Mouse (Mus musculus): Measurements from ENCODE around the gene Rd3. TPM values are rescaled to one million over a fixed set of nuclear protein-coding genes. Genes with fewer than 3 reads are reported as not detected.

Gene Rd3
- polyA plus RNA-seq (2014; fragmentation: Nextera tagmentation; extraction: Ambion mirVana), result 0.20 and 0.27 TPM in 2 replicates

GRCm38 (mm10) chr1:191977187-191977586 lies at the start of gene Rd3:
TSS of gene Rd3 (plus strand) at chr1:191977370.
- no peaks in the 10 kb centered on the region for H3K27me3 ChIP-seq (ENCODE audit: control insufficient read depth, insufficient read depth, low read length)
- no peak within 1 kb of the TSS for H3K4me3 ChIP-seq (ENCODE audit: low read length)
- ATAC-seq (ENCODE audit: low FRiP score, low TSS enrichment), result peak; percentile 41; the same call in 1 of the 2 replicates
- no peak within 1 kb of the TSS for H3K4me2 ChIP-seq (replicated peaks; ENCODE audit: low read depth, low read length)
- no peak within 1 kb of the TSS for H3K9ac ChIP-seq (ENCODE audit: low read depth, low read length)
- H3K27ac ChIP-seq (ENCODE audit: low read depth, low read length), result no peak within 1 kb of the TSS
- H3K4me1 ChIP-seq (ENCODE audit: control insufficient read depth, insufficient read depth, low read length), result no peaks in the 10 kb centered on the region
- WGBS, result 51% methylated on average over 5 of the region's 5 CpGs
- no peaks in the 10 kb centered on the region for H3K9me3 ChIP-seq (ENCODE audit: control insufficient read depth, low read length)
- no peaks in the 10 kb centered on the region for H3K36me3 ChIP-seq (ENCODE audit: control insufficient read depth, insufficient read depth, low read length)

- H3K27ac ChIP-seq (ENCODE audit: low read depth, low read length), result no peak overlapping the region
- H3K4me3 ChIP-seq (ENCODE audit: low read length), result no peak overlapping the region
- no peaks in the 10 kb centered on the region for H3K9me3 ChIP-seq (ENCODE audit: control insufficient read depth, low read length)
- no peak overlapping the region for H3K4me2 ChIP-seq (replicated peaks; ENCODE audit: low read depth, low read length)
- H3K4me1 ChIP-seq (ENCODE audit: control insufficient read depth, insufficient read depth, low read length), result peaks cover 26% of the 10 kb centered on the region
- no peaks in the 10 kb centered on the region for H3K27me3 ChIP-seq (ENCODE audit: control insufficient read depth, insufficient read depth, low read length)
- 46% methylated on average over 7 of the region's 7 CpGs for WGBS
- H3K36me3 ChIP-seq (ENCODE audit: control insufficient read depth, insufficient read depth, low read length), result no peaks in the 10 kb centered on the region
- no peak overlapping the region for H3K9ac ChIP-seq (ENCODE audit: low read depth, low read length)
- ATAC-seq (ENCODE audit: low FRiP score, low TSS enrichment), result peak; percentile 50; the same call in 1 of the 2 replicates
Measured at GRCm38 (mm10) chr1:191928345-191928744, 48.8 kb upstream of the Rd3 start.

GRCm38 (mm10) chr1:191929065-191929464 lies 48.1 kb upstream of the Rd3 start:
- Histone ChIP-seq H3K36me3 (ENCODE audit: control insufficient read depth, insufficient read depth, low read length) (no peaks in the 10 kb centered on the region), H3K4me3 (ENCODE audit: low read length) (no peak overlapping the region), H3K27me3 (ENCODE audit: control insufficient read depth, insufficient read depth, low read length) (no peaks in the 10 kb centered on the region), H3K4me2 (replicated peaks; ENCODE audit: low read depth, low read length) (no peak overlapping the region), H3K4me1 (ENCODE audit: control insufficient read depth, insufficient read depth, low read length) (peaks cover 26% of the 10 kb centered on the region), H3K9me3 (ENCODE audit: control insufficient read depth, low read length) (no peaks in the 10 kb centered on the region), H3K27ac (ENCODE audit: low read depth, low read length) (no peak overlapping the region), H3K9ac (ENCODE audit: low read depth, low read length) (no peak overlapping the region)
- ATAC-seq (ENCODE audit: low FRiP score, low TSS enrichment), result no peak
- WGBS, result 50% methylated on average over 8 of the region's 8 CpGs

- Histone ChIP-seq H3K27ac (ENCODE audit: low read depth, low read length) (no peak overlapping the region), H3K9ac (ENCODE audit: low read depth, low read length) (no peak overlapping the region), H3K36me3 (ENCODE audit: control insufficient read depth, insufficient read depth, low read length) (no peaks in the 10 kb centered on the region), H3K4me1 (ENCODE audit: control insufficient read depth, insufficient read depth, low read length) (peaks cover 26% of the 10 kb centered on the region), H3K9me3 (ENCODE audit: control insufficient read depth, low read length) (no peaks in the 10 kb centered on the region), H3K4me2 (replicated peaks; ENCODE audit: low read depth, low read length) (no peak overlapping the region), H3K4me3 (ENCODE audit: low read length) (no peak overlapping the region), H3K27me3 (ENCODE audit: control insufficient read depth, insufficient read depth, low read length) (no peaks in the 10 kb centered on the region)
- ATAC-seq (ENCODE audit: low FRiP score, low TSS enrichment), result no peak
- 67% methylated on average over 12 of the region's 12 CpGs for WGBS
Measured at GRCm38 (mm10) chr1:191929897-191930524, 47.2 kb upstream of the Rd3 start.

GRCm38 (mm10) chr1:191930525-191931105 lies 46.6 kb upstream of the Rd3 start:
- H3K27ac ChIP-seq (ENCODE audit: low read depth, low read length), result no peak overlapping the region
- no peak overlapping the region for H3K4me3 ChIP-seq (ENCODE audit: low read length)
- ATAC-seq (ENCODE audit: low FRiP score, low TSS enrichment), result no peak
- WGBS, result 71% methylated on average over 3 of the region's 3 CpGs
- no peaks in the 10 kb centered on the region for H3K36me3 ChIP-seq (ENCODE audit: control insufficient read depth, insufficient read depth, low read length)
- peaks cover 26% of the 10 kb centered on the region for H3K4me1 ChIP-seq (ENCODE audit: control insufficient read depth, insufficient read depth, low read length)
- no peak overlapping the region for H3K9ac ChIP-seq (ENCODE audit: low read depth, low read length)
- H3K9me3 ChIP-seq (ENCODE audit: control insufficient read depth, low read length), result no peaks in the 10 kb centered on the region
- H3K27me3 ChIP-seq (ENCODE audit: control insufficient read depth, insufficient read depth, low read length), result no peaks in the 10 kb centered on the region
- no peak overlapping the region for H3K4me2 ChIP-seq (replicated peaks; ENCODE audit: low read depth, low read length)

GRCm38 (mm10) chr1:191932286-191932985 lies 44.7 kb upstream of the Rd3 start:
- H3K4me3 ChIP-seq (ENCODE audit: low read length), result no peak overlapping the region
- H3K4me1 ChIP-seq (ENCODE audit: control insufficient read depth, insufficient read depth, low read length), result peaks cover 26% of the 10 kb centered on the region
- WGBS, result 24% methylated on average over 8 of the region's 8 CpGs
- H3K9ac ChIP-seq (ENCODE audit: low read depth, low read length), result no peak overlapping the region
- no peaks in the 10 kb centered on the region for H3K27me3 ChIP-seq (ENCODE audit: control insufficient read depth, insufficient read depth, low read length)
- H3K9me3 ChIP-seq (ENCODE audit: control insufficient read depth, low read length), result no peaks in the 10 kb centered on the region
- ATAC-seq (ENCODE audit: low FRiP score, low TSS enrichment), result 0 out of 2 replicates have a peak, but pooled peaks have one; percentile 43
- H3K36me3 ChIP-seq (ENCODE audit: control insufficient read depth, insufficient read depth, low read length), result no peaks in the 10 kb centered on the region
- no peak overlapping the region for H3K27ac ChIP-seq (ENCODE audit: low read depth, low read length)
- H3K4me2 ChIP-seq (replicated peaks; ENCODE audit: low read depth, low read length), result no peak overlapping the region

GRCm38 (mm10) chr1:191932986-191933632 lies 44.1 kb upstream of the Rd3 start:
- H3K9me3 ChIP-seq (ENCODE audit: control insufficient read depth, low read length), result no peaks in the 10 kb centered on the region
- H3K36me3 ChIP-seq (ENCODE audit: control insufficient read depth, insufficient read depth, low read length), result no peaks in the 10 kb centered on the region
- WGBS, result 66% methylated on average over 4 of the region's 4 CpGs
- H3K27me3 ChIP-seq (ENCODE audit: control insufficient read depth, insufficient read depth, low read length), result no peaks in the 10 kb centered on the region
- peaks cover 23% of the 10 kb centered on the region for H3K4me1 ChIP-seq (ENCODE audit: control insufficient read depth, insufficient read depth, low read length)
- no peak overlapping the region for H3K4me2 ChIP-seq (replicated peaks; ENCODE audit: low read depth, low read length)
- no peak overlapping the region for H3K9ac ChIP-seq (ENCODE audit: low read depth, low read length)
- H3K27ac ChIP-seq (ENCODE audit: low read depth, low read length), result no peak overlapping the region
- peak; percentile 62; the same call in 1 of the 2 replicates for ATAC-seq (ENCODE audit: low FRiP score, low TSS enrichment)
- no peak overlapping the region for H3K4me3 ChIP-seq (ENCODE audit: low read length)

- no peak for ATAC-seq (ENCODE audit: low FRiP score, low TSS enrichment)
- 81% methylated on average over 6 of the region's 6 CpGs for WGBS
- no peaks in the 10 kb centered on the region for H3K36me3 ChIP-seq (ENCODE audit: control insufficient read depth, insufficient read depth, low read length)
Measured at GRCm38 (mm10) chr1:191943638-191944037, 33.5 kb upstream of the Rd3 start.

More at GRCm38 (mm10) chr1:191943638-191944037, 33.5 kb upstream of the Rd3 start:
- H3K27me3 ChIP-seq (ENCODE audit: control insufficient read depth, insufficient read depth, low read length), result no peaks in the 10 kb centered on the region
- no peak overlapping the region for H3K9ac ChIP-seq (ENCODE audit: low read depth, low read length)
- H3K27ac ChIP-seq (ENCODE audit: low read depth, low read length), result no peak overlapping the region
- no peaks in the 10 kb centered on the region for H3K9me3 ChIP-seq (ENCODE audit: control insufficient read depth, low read length)
- H3K4me2 ChIP-seq (replicated peaks; ENCODE audit: low read depth, low read length), result no peak overlapping the region
- H3K4me3 ChIP-seq (ENCODE audit: low read length), result no peak overlapping the region
- H3K4me1 ChIP-seq (ENCODE audit: control insufficient read depth, insufficient read depth, low read length), result no peaks in the 10 kb centered on the region

All from kidney, embryonic 14.5 days (tissue).